9 mouse cellular contexts compared by ENCODE assay signal in genomic region chr3:59005996-59006730, GRCm38 (mm10). TPM values are rescaled to one million over a fixed set of nuclear protein-coding genes. Genes with fewer than 3 reads are reported as not detected.
A peak's percentile ranks its signal among the peaks of the same experiment; 100 is the strongest.
DNase-seq lines count a peak whose midpoint lies in the region; ATAC-seq and TF ChIP-seq lines count a peak whose summit lies in the region.
"Had no signal": no experiment of that assay in that cellular context is flagged by ENCODE, and none has a peak within 500 bp of the region (broad histone marks: within the 10 kb centered on the region; RNA-seq: fewer than 3 reads in every experiment).

No protein-coding gene starts in this region.

- H3K27ac ChIP-seq in layer of hippocampus, adult 2 months: peak overlapping the region; percentile 99
- H3K27ac ChIP-seq in intestine, embryonic 15.5 days: peak overlapping the region; percentile 86
- no peak overlapping the region for H3K27ac ChIP-seq in liver, adult 2 months (replicated peaks; ENCODE audit: insufficient read depth, low read depth, low read length)
- H3K27ac ChIP-seq in neural tube, embryonic 13.5 days (replicated peaks): peak overlapping the region; percentile 96

- H3K4me1 ChIP-seq in intestine, embryonic 15.5 days (replicated peaks): peaks cover 7% of the 10 kb centered on the region
- H3K4me1 ChIP-seq in liver, adult 2 months (ENCODE audit: control insufficient read depth, insufficient read depth, low read length): peaks cover 3% of the 10 kb centered on the region; the same call in 1 of the 2 replicates
- H3K4me1 ChIP-seq in neural tube, embryonic 13.5 days (replicated peaks): peaks cover 17% of the 10 kb centered on the region

- peak overlapping the region; percentile 99 for H3K4me2 ChIP-seq in intestine, embryonic 15.5 days (replicated peaks)
- H3K4me2 ChIP-seq in neural tube, embryonic 13.5 days: peak overlapping the region; percentile 93

- peak overlapping the region; percentile 80 for H3K4me3 ChIP-seq in layer of hippocampus, adult 2 months
- H3K4me3 ChIP-seq in intestine, embryonic 15.5 days (replicated peaks): peak overlapping the region; percentile 65
- peak overlapping the region; percentile 68 for H3K4me3 ChIP-seq in liver, adult 2 months (ENCODE audit: insufficient read depth, low read depth, low read length)
- peak overlapping the region; percentile 84 for H3K4me3 ChIP-seq in neural tube, embryonic 13.5 days

- intact Hi-C loops in gastrocnemius, postnatal 14 days (cut with DNase I; ENCODE audit: low total_unique reads): no loop called here

- peak; percentile 46 for TF ChIP-seq CTCF in layer of hippocampus, adult 2 months (conservative IDR thresholded peaks at IDR 0.05)
- no peak for TF ChIP-seq CTCF in liver, adult 2 months (IDR thresholded peaks at IDR 0.05; ENCODE audit: low read depth, low read length)

- H3K36me3 ChIP-seq in intestine, embryonic 15.5 days: no peaks in the 10 kb centered on the region
- no peaks in the 10 kb centered on the region for H3K36me3 ChIP-seq in liver, adult 2 months (ENCODE audit: control insufficient read depth, insufficient read depth, low read length)
- H3K36me3 ChIP-seq in neural tube, embryonic 13.5 days: no peaks in the 10 kb centered on the region

- H3K9me3 ChIP-seq in intestine, embryonic 15.5 days: no peaks in the 10 kb centered on the region
- no peaks in the 10 kb centered on the region for H3K9me3 ChIP-seq in neural tube, embryonic 13.5 days

- 0% methylated on average over 77 of the region's 83 CpGs for WGBS in intestine, embryonic 15.5 days
- under 1% methylated on average over 80 of the region's 83 CpGs for WGBS in liver, adult 2 months
- under 1% methylated on average over 82 of the region's 83 CpGs for WGBS in neural tube, embryonic 13.5 days

- peak; percentile 73 for ATAC-seq in intestine, embryonic 15.5 days
- peak; percentile 77 for ATAC-seq in neural tube, embryonic 13.5 days (ENCODE audit: low read depth)

- H3K79me2 ChIP-seq in liver, adult 2 months (ENCODE audit: control insufficient read depth, insufficient read depth, low read length): no peaks in the 10 kb centered on the region

- H3K27me3 ChIP-seq in intestine, embryonic 15.5 days (replicated peaks): no peaks in the 10 kb centered on the region
- H3K27me3 ChIP-seq in liver, adult 2 months (ENCODE audit: control insufficient read depth, insufficient read depth, low read length): peaks cover 8% of the 10 kb centered on the region; the same call in 1 of the 2 replicates
- peaks cover 13% of the 10 kb centered on the region for H3K27me3 ChIP-seq in neural tube, embryonic 13.5 days
- H3K27me3 ChIP-seq: CH12.LX had no signal

- TF ChIP-seq POLR2A in liver, adult 2 months (IDR thresholded peaks at IDR 0.05; ENCODE audit: extremely low read depth, insufficient read depth, low read length): no peak

- H3K9ac ChIP-seq in intestine, embryonic 15.5 days: peak overlapping the region; percentile 53
- H3K9ac ChIP-seq in liver, adult 2 months (ENCODE audit: low read depth, low read length): peak overlapping the region; percentile 51
- H3K9ac ChIP-seq in neural tube, embryonic 13.5 days: peak overlapping the region; percentile 85

- no peak for DNase-seq in layer of hippocampus, adult 2 months (ENCODE audit: low spot score in 2 of 2)
- DNase-seq in layer of hippocampus, adult 11-12 months (ENCODE audit: low spot score): no peak
- DNase-seq in cerebellum, postnatal 10 days: peak; percentile 84 to 86
- peak; percentile 19 for DNase-seq in gastrocnemius, postnatal 14 days
- DNase-seq in liver, adult 2 months (ENCODE audit: extremely low read depth, low read depth, low spot score): peak; percentile 8
- DNase-seq in thymus, postnatal 10 days (ENCODE audit: low spot score in 2 of 2): peak; percentile 20 to 28

RNA-seq across cellular contexts. Expression of gene Med12l, which starts 0.5 kb away (rescaled TPM):
- total RNA-seq in layer of hippocampus, adult 2 months (2021): 10 to 100 TPM; 54.2 to 61.6 TPM
- 1 to 10 TPM; 1.4 to 1.9 TPM for total RNA-seq in gastrocnemius, postnatal 14 days (2021)
- polyA plus RNA-seq in intestine, embryonic 15.5 days (2015; fragmentation: Nextera tagmentation; extraction: Ambion mirVana): 1.1 and 1.5 TPM in 2 replicates
- total RNA-seq in liver, adult 2 months (2014; rRNA removed): 1.4 and 1.5 TPM in 2 replicates
- 0.87 and 1.4 TPM in 2 replicates for polyA plus RNA-seq in liver, adult 2 months (2012; rRNA removed)
- 3.7 and 3.9 TPM in 2 replicates for polyA plus RNA-seq in neural tube, embryonic 13.5 days (2015; fragmentation: Nextera tagmentation; extraction: Ambion mirVana)

Comparison
In these comparisons a context has a peak if more than half of its experiments do, and no peak if none do; other contexts are left out.
1. DNase-seq: peak in cerebellum, postnatal 10 days (2 of 2), gastrocnemius, postnatal 14 days (single experiment), liver, adult 2 months (single experiment) and thymus, postnatal 10 days (2 of 2); none in layer of hippocampus, adult 2 months (0 of 2) and layer of hippocampus, adult 11-12 months (single experiment).
2. RNA of gene Med12l, which starts 0.5 kb away (total RNA-seq): 54.2 to 61.6 TPM in layer of hippocampus, adult 2 months; 1.4 to 1.9 TPM in gastrocnemius, postnatal 14 days and 1.4 to 1.5 TPM in liver, adult 2 months; every median in the first group is over 10 times any median in the second.
3. Peak in every context shown above with its lines, with median percentiles within 50 percentile points of each other: H3K4me3 ChIP-seq and H3K9ac ChIP-seq.